Mouse (Mus musculus): ENCODE measurements around the gene Nedd4. TPM values are rescaled to one million over a fixed set of nuclear protein-coding genes. Genes with fewer than 3 reads are reported as not detected.
A peak's percentile ranks its signal among the peaks of the same experiment; 100 is the strongest.

Gene Nedd4
- polyA plus RNA-seq, 1 experiment = 195 TPM

GRCm38 (mm10) chr9:72623605-72624004 lies 38.5 kb upstream of the Nedd4 start:
- H3K4me3 ChIP-seq = no peak overlapping the region
- TF ChIP-seq TCF3 (IDR thresholded peaks at IDR 0.05; ENCODE audit: insufficient read length, low read depth) (no peak), MYOG (IDR thresholded peaks at IDR 0.05; ENCODE audit: control insufficient read depth in 1 of 3, insufficient read depth in 1 of 3, insufficient read length in 2 of 3, low read depth in 2 of 3) (no peak), MAX (IDR thresholded peaks at IDR 0.05; ENCODE audit: low read depth) (no peak)
- H3ac ChIP-seq (ENCODE audit: control insufficient read depth, insufficient read length) = no peak overlapping the region
- H3K36me3 ChIP-seq (ENCODE audit: control insufficient read depth, insufficient read depth) = peaks cover 5% of the 10 kb centered on the region
- no peaks in the 10 kb centered on the region for H3K27me3 ChIP-seq (ENCODE audit: control insufficient read depth, insufficient read depth, insufficient read length)
- H3K79me2 ChIP-seq (ENCODE audit: control insufficient read depth, insufficient read depth) = no peaks in the 10 kb centered on the region
- no peak overlapping the region for H3K4me2 ChIP-seq (ENCODE audit: low read depth)

DNA sequence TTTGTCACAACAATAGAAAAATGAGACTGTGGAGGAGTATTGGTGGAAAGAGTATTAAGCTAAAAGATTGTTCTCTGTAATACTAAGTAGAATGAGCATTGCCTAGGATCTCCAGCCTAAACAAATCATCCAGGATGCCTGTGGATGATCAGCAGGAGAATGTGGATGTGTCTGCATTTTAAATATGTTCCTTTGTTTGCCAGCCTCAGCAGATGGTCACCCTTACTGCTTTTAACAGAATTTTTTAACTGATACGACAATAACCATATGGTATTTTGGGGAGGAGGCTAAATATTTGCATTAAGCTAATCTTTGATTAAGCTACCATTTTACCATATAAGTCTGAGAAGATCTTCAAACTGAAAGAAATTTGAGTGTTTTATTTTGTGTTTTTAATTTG lies 34.5 kb upstream of the Nedd4 start:
- Histone ChIP-seq H3K36me3 (ENCODE audit: control insufficient read depth, insufficient read depth) (no peaks in the 10 kb centered on the region), H3ac (ENCODE audit: control insufficient read depth, insufficient read length) (no peak overlapping the region), H3K79me2 (ENCODE audit: control insufficient read depth, insufficient read depth) (no peaks in the 10 kb centered on the region), H3K4me3 (no peak overlapping the region), H3K4me2 (ENCODE audit: low read depth) (no peak overlapping the region), H3K27me3 (ENCODE audit: control insufficient read depth, insufficient read depth, insufficient read length) (no peaks in the 10 kb centered on the region)
- no peak for TF ChIP-seq TCF12 (IDR thresholded peaks at IDR 0.05; ENCODE audit: insufficient read depth, poor library complexity, severe bottlenecking)
- no peak for TF ChIP-seq REST (IDR thresholded peaks at IDR 0.05; ENCODE audit: insufficient read depth, insufficient read length)
- TF ChIP-seq TCF3 (IDR thresholded peaks at IDR 0.05; ENCODE audit: insufficient read length, low read depth) = no peak
- TF ChIP-seq E2F4 (IDR thresholded peaks at IDR 0.05; ENCODE audit: insufficient read depth) = no peak
- TF ChIP-seq POLR2AphosphoS2 (IDR thresholded peaks at IDR 0.05; ENCODE audit: insufficient read length, low read depth) = no peak
- no peak for TF ChIP-seq USF1 (IDR thresholded peaks at IDR 0.05; ENCODE audit: low read depth)
- no peak for TF ChIP-seq CEBPB (IDR thresholded peaks at IDR 0.05; ENCODE audit: insufficient read depth, poor library complexity, severe bottlenecking)

DNA sequence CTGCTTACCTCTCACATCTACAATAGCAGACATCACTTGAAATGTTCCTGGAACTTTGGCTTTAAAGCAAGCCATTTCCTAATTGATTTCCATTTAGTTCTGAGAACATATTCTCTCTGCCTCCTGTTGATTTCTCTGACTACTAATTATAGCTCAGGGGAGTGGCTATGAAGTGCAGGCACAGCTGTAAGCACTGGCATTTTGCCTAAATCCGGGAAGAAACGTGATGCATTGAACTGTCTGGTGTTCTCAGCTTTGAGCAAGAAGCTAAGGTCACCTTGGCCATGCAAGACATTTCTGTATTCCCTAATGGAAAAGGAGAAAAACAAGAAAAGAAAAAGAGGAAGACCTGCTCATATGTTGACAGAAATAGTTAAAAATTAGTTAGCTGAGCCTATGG lies 33.6 kb upstream of the Nedd4 start:
- no peaks in the 10 kb centered on the region for H3K36me3 ChIP-seq (ENCODE audit: control insufficient read depth, insufficient read depth)
- TF ChIP-seq MYOG (IDR thresholded peaks at IDR 0.05; ENCODE audit: control insufficient read depth in 1 of 3, insufficient read depth in 1 of 3, insufficient read length in 2 of 3, low read depth in 2 of 3) = peak in 2 of 3 experiments; percentile 50 to 78
- TF ChIP-seq USF1 (IDR thresholded peaks at IDR 0.05; ENCODE audit: low read depth) = no peak
- TF ChIP-seq MYOD1 (IDR thresholded peaks at IDR 0.05; ENCODE audit: control insufficient read depth in 1 of 3, insufficient read length in 2 of 3, low read depth in 2 of 3) = peak; percentile 82 to 90 (median 89)
- peak; percentile 45 for TF ChIP-seq TCF12 (IDR thresholded peaks at IDR 0.05; ENCODE audit: insufficient read depth, poor library complexity, severe bottlenecking)
- peak overlapping the region; percentile 62 for H3K4me2 ChIP-seq (ENCODE audit: low read depth)
- H3ac ChIP-seq (ENCODE audit: control insufficient read depth, insufficient read length) = no peak overlapping the region
- H3K79me2 ChIP-seq (ENCODE audit: control insufficient read depth, insufficient read depth) = no peaks in the 10 kb centered on the region
- H3K27me3 ChIP-seq (ENCODE audit: control insufficient read depth, insufficient read depth, insufficient read length) = no peaks in the 10 kb centered on the region
- H3K4me3 ChIP-seq = no peak overlapping the region

DNA sequence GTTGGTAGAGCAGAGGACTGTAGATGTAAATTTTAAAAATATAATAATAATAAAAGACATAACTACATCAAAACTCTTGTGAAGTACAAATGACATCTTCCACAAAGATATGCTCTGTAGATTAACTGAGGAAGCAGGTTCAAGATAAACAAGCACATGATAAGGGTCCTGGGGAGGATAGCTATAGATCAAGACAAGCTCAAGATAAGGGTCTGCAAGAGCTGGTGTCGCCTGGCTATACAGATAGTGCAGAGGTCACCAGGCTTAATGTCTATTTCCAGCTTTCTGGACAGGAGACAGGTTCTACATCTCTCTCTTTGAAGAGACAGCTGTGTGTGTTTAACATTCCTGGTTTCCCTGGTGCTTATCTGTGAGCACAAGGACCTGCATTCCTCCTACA lies 29.9 kb upstream of the Nedd4 start:
- H3K36me3 ChIP-seq (ENCODE audit: control insufficient read depth, insufficient read depth) = no peaks in the 10 kb centered on the region
- TF ChIP-seq POLR2A (IDR thresholded peaks at IDR 0.05; ENCODE audit: insufficient read length, low read depth) = no peak
- TF ChIP-seq REST (IDR thresholded peaks at IDR 0.05; ENCODE audit: insufficient read depth, insufficient read length) = no peak
- TF ChIP-seq TCF3 (IDR thresholded peaks at IDR 0.05; ENCODE audit: insufficient read length, low read depth) = no peak
- TF ChIP-seq USF1 (IDR thresholded peaks at IDR 0.05; ENCODE audit: low read depth) = no peak
- TF ChIP-seq POLR2AphosphoS2 (IDR thresholded peaks at IDR 0.05; ENCODE audit: insufficient read length, low read depth) = no peak
- TF ChIP-seq MYOD1 (IDR thresholded peaks at IDR 0.05; ENCODE audit: control insufficient read depth in 1 of 3, insufficient read length in 2 of 3, low read depth in 2 of 3) = no peak
- TF ChIP-seq E2F4 (IDR thresholded peaks at IDR 0.05; ENCODE audit: insufficient read depth) = no peak
- TF ChIP-seq MYOG (IDR thresholded peaks at IDR 0.05; ENCODE audit: control insufficient read depth in 1 of 3, insufficient read depth in 1 of 3, insufficient read length in 2 of 3, low read depth in 2 of 3) = no peak
- no peak for TF ChIP-seq TCF12 (IDR thresholded peaks at IDR 0.05; ENCODE audit: insufficient read depth, poor library complexity, severe bottlenecking)
- no peak for TF ChIP-seq SRF (IDR thresholded peaks at IDR 0.05; ENCODE audit: control insufficient read depth, insufficient read length, low read depth)
- TF ChIP-seq MAX (IDR thresholded peaks at IDR 0.05; ENCODE audit: low read depth) = no peak
- no peak for TF ChIP-seq CEBPB (IDR thresholded peaks at IDR 0.05; ENCODE audit: insufficient read depth, poor library complexity, severe bottlenecking)
- no peak overlapping the region for H3ac ChIP-seq (ENCODE audit: control insufficient read depth, insufficient read length)

GRCm38 (mm10) chr9:72635134-72635533 lies 27.0 kb upstream of the Nedd4 start:
- Histone ChIP-seq H3K4me3 (no peak overlapping the region), H3K4me2 (ENCODE audit: low read depth) (no peak overlapping the region), H3K27me3 (ENCODE audit: control insufficient read depth, insufficient read depth, insufficient read length) (no peaks in the 10 kb centered on the region), H3ac (ENCODE audit: control insufficient read depth, insufficient read length) (no peak overlapping the region), H3K36me3 (ENCODE audit: control insufficient read depth, insufficient read depth) (no peaks in the 10 kb centered on the region), H3K79me2 (ENCODE audit: control insufficient read depth, insufficient read depth) (no peaks in the 10 kb centered on the region)
- TF ChIP-seq CEBPB (IDR thresholded peaks at IDR 0.05; ENCODE audit: insufficient read depth, poor library complexity, severe bottlenecking) (no peak), MYOD1 (IDR thresholded peaks at IDR 0.05; ENCODE audit: control insufficient read depth in 1 of 3, insufficient read length in 2 of 3, low read depth in 2 of 3) (no peak), REST (IDR thresholded peaks at IDR 0.05; ENCODE audit: insufficient read depth, insufficient read length) (no peak), POLR2A (IDR thresholded peaks at IDR 0.05; ENCODE audit: insufficient read length, low read depth) (no peak), TCF3 (IDR thresholded peaks at IDR 0.05; ENCODE audit: insufficient read length, low read depth) (no peak), POLR2AphosphoS2 (IDR thresholded peaks at IDR 0.05; ENCODE audit: insufficient read length, low read depth) (no peak), SRF (IDR thresholded peaks at IDR 0.05; ENCODE audit: control insufficient read depth, insufficient read length, low read depth) (no peak), TCF12 (IDR thresholded peaks at IDR 0.05; ENCODE audit: insufficient read depth, poor library complexity, severe bottlenecking) (no peak), MYOG (IDR thresholded peaks at IDR 0.05; ENCODE audit: control insufficient read depth in 1 of 3, insufficient read depth in 1 of 3, insufficient read length in 2 of 3, low read depth in 2 of 3) (no peak), USF1 (IDR thresholded peaks at IDR 0.05; ENCODE audit: low read depth) (no peak), MAX (IDR thresholded peaks at IDR 0.05; ENCODE audit: low read depth) (no peak), E2F4 (IDR thresholded peaks at IDR 0.05; ENCODE audit: insufficient read depth) (no peak)

More for the DNA sequence above, 29.9 kb upstream of the Nedd4 start:
- no peak overlapping the region for H3K4me3 ChIP-seq
- no peak overlapping the region for H3K4me2 ChIP-seq (ENCODE audit: low read depth)
- H3K79me2 ChIP-seq (ENCODE audit: control insufficient read depth, insufficient read depth) = no peaks in the 10 kb centered on the region
- H3K27me3 ChIP-seq (ENCODE audit: control insufficient read depth, insufficient read depth, insufficient read length) = no peaks in the 10 kb centered on the region
